Mouse (Mus musculus) granulocyte monocyte progenitor cell, adult 5-6 weeks (primary cell): Measurements from ENCODE around the gene Skil. TPM values are rescaled to one million over a fixed set of nuclear protein-coding genes. Genes with fewer than 3 reads are reported as not detected.

ENCODE experiments used
- ATAC-seq: replicated peaks from 2 replicates; pipeline ENCODE4 v1.8.0; 2016; ENCODE audit warnings: mild to moderate bottlenecking, moderate TSS enrichment, inconsistent platforms; ENCODE audit not compliant: poor library complexity, severe bottlenecking
- total RNA-seq, 2 experiments: library from RNA; stranded (forward) in 1 of 2; stranded (reverse) in 1 of 2; fragments of 200-712, 200-1000 nt in 1 of 2; fragments of >200 nt in 1 of 2; fragmentation: Nextera tagmentation in 1 of 2; gene quantifications; 2 replicates each; pipeline ENCODE4 v1.2.3; 2014 to 2017

The Skil gene
- total RNA-seq, 2 experiments from 2014 or later = 5.0 to 9.2 TPM

GRCm38 (mm10) chr3:31082838-31083506 lies 11.9 kb upstream of the Skil start:
- ATAC-seq = no peak

- ATAC-seq = peak; percentile 100
Measured at GRCm38 (mm10) chr3:31083507-31084245, 11.2 kb upstream of the Skil start.

GRCm38 (mm10) chr3:31085000-31085399 lies 9.9 kb upstream of the Skil start:
- ATAC-seq = no peak

DNA sequence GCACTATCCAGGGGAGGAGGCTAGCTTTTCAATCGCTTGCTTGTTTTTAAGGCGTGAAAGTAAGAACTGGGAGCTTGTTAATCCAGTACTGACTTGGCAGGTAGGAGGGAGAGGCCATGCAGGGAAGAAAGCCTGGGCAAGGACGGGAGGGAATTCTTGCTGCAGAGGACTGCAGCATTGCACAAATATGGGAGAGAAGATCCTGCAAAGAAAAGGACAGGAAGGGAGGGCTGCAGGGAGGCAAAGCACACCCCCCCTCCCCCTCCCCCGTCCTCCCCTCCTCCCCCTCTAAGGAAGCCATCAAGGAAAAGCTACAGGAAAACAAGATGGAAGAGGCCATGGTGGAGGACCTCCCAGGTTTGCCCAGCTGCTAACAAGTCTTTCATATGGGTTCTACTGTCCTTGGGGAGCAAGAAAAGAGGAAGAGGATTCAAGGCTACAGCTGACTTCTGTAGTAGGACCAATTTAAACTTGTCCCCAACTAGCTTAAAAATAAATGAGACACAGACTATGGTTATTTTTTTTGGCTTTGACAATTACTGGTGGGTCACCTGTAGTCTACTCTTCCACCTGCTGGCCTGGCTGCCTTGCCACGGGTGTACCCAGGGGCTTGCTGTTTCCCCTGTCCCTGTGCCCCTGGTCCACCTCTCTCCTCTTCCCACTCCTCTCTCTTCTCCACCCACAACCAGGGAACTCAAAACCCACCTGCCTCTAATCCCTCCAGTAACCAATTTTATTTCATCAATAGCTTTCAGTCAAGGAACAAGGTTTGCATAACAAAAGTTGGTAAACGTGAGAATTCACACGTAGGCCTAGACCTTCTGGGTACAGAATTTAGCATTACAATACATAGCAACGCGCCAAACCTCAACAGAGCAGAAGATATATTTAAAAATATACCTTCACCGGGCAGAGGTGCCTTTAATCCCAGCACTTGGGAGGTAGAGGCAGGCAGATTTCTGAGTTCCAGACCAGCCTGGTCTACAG lies 5.8 kb upstream of the Skil start:
- no peak for ATAC-seq

DNA sequence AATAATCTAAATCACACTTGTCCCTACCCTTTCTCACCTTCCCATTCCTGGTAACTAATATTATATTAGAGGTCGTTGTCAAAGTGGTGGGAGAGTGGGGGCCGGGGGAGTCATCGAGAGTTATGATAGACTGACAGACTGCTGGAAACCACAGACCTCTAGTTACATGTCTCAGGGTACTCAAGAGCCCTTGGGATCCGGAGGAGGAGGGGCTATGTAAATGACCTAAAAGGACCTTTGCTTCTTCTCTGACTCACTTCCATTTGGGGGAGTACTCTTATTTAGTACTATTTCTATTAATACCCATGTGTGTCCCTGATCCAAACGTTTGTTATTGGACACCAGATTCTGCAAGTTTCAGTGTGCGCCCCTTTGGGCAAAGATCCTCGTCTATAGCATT lies 4.9 kb upstream of the Skil start:
- peak; percentile 13; the same call in 1 of the 2 replicates for ATAC-seq

GRCm38 (mm10) chr3:31093196-31093595 lies 1.7 kb upstream of the Skil start:
- ATAC-seq = no peak

- ATAC-seq = peak; percentile 55
Measured at GRCm38 (mm10) chr3:31093627-31094351, 1.1 kb upstream of the Skil start.

DNA sequence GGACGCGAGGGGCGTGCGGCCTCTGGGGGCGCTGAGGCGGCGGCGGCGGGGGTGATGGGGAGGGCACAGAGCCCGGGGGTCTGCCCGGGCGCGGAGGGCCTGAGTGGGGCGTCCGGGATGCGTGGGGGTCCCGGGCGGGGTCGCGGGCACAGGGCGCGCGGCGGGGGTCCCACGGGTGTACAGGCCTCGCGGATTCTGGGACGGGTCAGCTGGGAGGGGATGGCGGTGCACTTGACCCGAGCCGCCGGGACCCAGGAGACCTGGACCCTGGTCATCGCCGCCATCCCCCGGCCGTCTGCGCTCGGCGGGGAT lies 277 bp downstream of the Skil start:
- ATAC-seq = no peak

DNA sequence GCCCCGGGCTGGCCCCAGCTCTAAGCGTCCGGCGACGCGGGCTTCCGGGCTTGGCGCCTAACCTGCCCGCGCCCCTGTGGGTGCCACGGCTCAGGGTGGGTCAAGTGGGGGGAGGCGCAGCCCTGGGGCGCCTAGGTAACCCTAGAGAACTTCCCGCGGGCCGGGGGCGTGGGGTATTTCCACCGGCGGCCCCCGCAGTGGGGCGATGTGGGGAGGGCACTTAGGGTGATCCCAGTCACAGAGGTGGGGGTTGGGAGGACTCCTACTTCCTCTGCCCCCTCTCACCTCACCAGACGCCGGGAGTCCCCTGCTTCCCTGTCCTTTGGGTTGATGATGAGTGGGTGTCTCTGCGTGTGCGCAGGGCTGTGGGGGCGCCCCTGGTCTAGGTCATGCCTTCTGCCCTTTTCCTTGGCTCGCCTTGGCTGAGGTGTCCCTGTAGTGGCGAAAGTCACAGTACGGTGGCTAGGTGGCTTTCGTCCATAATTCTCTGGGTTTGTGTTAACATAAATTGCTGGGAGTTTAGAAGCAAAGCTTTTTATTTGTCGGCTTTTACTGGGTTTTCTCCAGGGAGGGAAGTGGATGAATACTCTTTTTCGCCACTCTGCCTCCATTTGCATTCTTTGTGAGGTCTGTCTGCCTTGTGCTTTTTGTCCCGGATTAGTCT lies 765 bp downstream of the Skil start:
- ATAC-seq = peak; percentile 31

GRCm38 (mm10) chr3:31096155-31097101 lies 1.6 kb downstream of the Skil start:
- no peak for ATAC-seq

DNA sequence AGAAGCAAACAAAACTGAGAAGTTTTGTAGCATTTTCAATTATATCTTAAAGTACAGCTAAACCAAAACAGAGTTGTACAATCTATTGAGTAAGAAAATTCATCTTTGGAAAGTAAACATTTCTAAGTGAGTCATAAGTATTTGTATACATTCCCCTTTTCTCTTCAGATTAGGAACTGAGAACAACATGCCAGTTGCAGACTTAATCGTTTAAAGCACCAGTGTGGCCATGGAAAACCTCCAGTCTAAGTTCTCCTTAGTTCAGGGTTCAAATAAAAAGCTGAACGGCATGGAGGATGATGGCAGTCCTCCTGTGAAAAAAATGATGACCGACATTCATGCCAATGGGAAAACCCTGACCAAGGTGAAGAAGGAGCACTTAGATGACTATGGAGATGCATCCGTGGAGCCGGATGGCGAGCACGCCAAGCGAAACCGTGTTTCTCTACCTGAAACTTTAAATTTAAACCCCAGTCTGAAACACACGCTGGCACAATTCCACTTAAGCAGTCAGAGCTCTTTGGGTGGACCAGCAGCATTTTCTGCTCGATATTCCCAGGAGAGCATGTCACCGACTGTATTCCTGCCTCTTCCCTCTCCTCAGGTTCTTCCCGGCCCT lies 2.4 kb downstream of the Skil start:
- ATAC-seq = no peak

- ATAC-seq = no peak
Measured at GRCm38 (mm10) chr3:31097976-31098375, 3.1 kb downstream of the Skil start.

GRCm38 (mm10) chr3:31098556-31098955 lies 3.7 kb downstream of the Skil start:
- ATAC-seq = no peak

DNA sequence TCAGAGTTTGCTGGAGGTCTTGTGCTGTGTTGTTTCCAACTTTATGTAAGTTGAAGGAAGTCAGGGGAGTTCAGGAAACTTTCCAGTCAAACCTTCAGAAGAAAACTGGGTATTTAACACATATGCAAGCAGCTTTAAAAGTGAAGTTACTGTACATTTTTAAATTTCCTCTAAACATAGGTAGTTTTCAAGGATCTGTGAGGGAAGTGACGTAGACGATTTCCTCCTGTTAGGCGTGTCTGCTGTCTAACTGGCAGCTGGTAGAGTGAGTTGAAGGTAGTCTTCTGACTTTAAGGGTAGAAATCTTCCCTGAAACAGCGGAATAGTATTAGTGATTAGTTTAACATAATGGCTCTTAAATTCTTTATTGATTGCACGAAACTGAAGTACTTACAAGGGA lies 5.2 kb downstream of the Skil start:
- ATAC-seq = no peak

GRCm38 (mm10) chr3:31100802-31101201 lies 5.9 kb downstream of the Skil start:
- ATAC-seq = no peak

GRCm38 (mm10) chr3:31104936-31105335 lies 10.1 kb downstream of the Skil start:
- no peak for ATAC-seq

GRCm38 (mm10) chr3:31106597-31106996 lies 11.7 kb downstream of the Skil start:
- peak; percentile 98 for ATAC-seq

- no peak for ATAC-seq
Measured at GRCm38 (mm10) chr3:31107674-31108073, 12.8 kb downstream of the Skil start.
